Comparison of ENCODE assay signal across 13 mouse cellular contexts in genomic region chr8:93272686-93273085, GRCm38 (mm10). TPM values are rescaled to one million over a fixed set of nuclear protein-coding genes. Genes with fewer than 3 reads are reported as not detected.
DNase-seq lines count a peak whose midpoint lies in the region; ATAC-seq and TF ChIP-seq lines count a peak whose summit lies in the region.
"Had no signal": no experiment of that assay in that cellular context is flagged by ENCODE, and none has a peak within 500 bp of the region (broad histone marks: within the 10 kb centered on the region; RNA-seq: fewer than 3 reads in every experiment).

No protein-coding gene starts in this region.

- no peak overlapping the region for H3K27ac ChIP-seq in cerebellum, adult 2 months (ENCODE audit: insufficient read depth, low read length)
- H3K27ac ChIP-seq in layer of hippocampus, adult 2 months: peak overlapping the region; percentile 51; the same call in 1 of the 2 replicates
- H3K27ac ChIP-seq: heart, embryonic 15.5 days; limb, embryonic 12.5 days had no signal

- H3K27me3 ChIP-seq in cerebellum, adult 2 months (ENCODE audit: control insufficient read depth, insufficient read depth, low read length): no peaks in the 10 kb centered on the region
- H3K27me3 ChIP-seq: heart, embryonic 15.5 days; limb, embryonic 12.5 days had no signal

- peaks cover 4% of the 10 kb centered on the region for H3K4me1 ChIP-seq in cerebellum, adult 2 months (ENCODE audit: control insufficient read depth, insufficient read depth, low read length)
- H3K4me1 ChIP-seq: heart, embryonic 15.5 days; limb, embryonic 12.5 days had no signal

- DNase-seq in cerebellum, adult 2 months: peak; percentile 16 to 35
- DNase-seq in layer of hippocampus, adult 2 months (ENCODE audit: low spot score in 2 of 2): no peak
- DNase-seq in layer of hippocampus, adult 8-10 months (ENCODE audit: low spot score in 2 of 2): no peak
- peak; percentile 86 for DNase-seq in adrenal gland, adult 2 months
- DNase-seq in kidney, adult 9 months: peak; percentile 76
- DNase-seq in yolk sac, embryonic 10.5 days (ENCODE audit: low spot score): no peak
- no peak for DNase-seq in urinary bladder, postnatal 4 days (ENCODE audit: low spot score in 2 of 2)

- no peak for ATAC-seq in cerebellum, adult (ENCODE audit: insufficient number of reproducible peaks, low FRiP score, low TSS enrichment)

- no peak for TF ChIP-seq CTCF in cerebellum, adult 2 months (IDR thresholded peaks at IDR 0.05; ENCODE audit: borderline replicate concordance, insufficient read depth, low read depth, low read length)
- TF ChIP-seq CTCF in layer of hippocampus, adult 2 months (conservative IDR thresholded peaks at IDR 0.05): no peak

- no peak overlapping the region for H3K4me3 ChIP-seq in cerebellum, adult 2 months (replicated peaks; ENCODE audit: insufficient read depth, low read depth, low read length)
- no peak overlapping the region for H3K4me3 ChIP-seq in layer of hippocampus, adult 2 months
- H3K4me3 ChIP-seq: heart, embryonic 15.5 days; limb, embryonic 12.5 days had no signal

- TF ChIP-seq POLR2A in cerebellum, adult 2 months (IDR thresholded peaks at IDR 0.05; ENCODE audit: borderline replicate concordance, insufficient read depth, low read length): no peak

- 2% methylated on average over 4 of the region's 4 CpGs for WGBS in cerebellum, adult 2 months

RNA-seq across cellular contexts. Expression of gene Ces1f, which starts 6.9 kb away (rescaled TPM):
- polyA plus RNA-seq in cerebellum, adult 2 months (2012; rRNA removed): not detected in 2 replicates
- not detected for total RNA-seq in layer of hippocampus, adult 2 months (2021)
- total RNA-seq in layer of hippocampus, adult 8-10 months (2022): not detected
- total RNA-seq in adrenal gland, adult 2 months (2021): 10 to 100 TPM; 18.4 to 50.5 TPM
- polyA plus RNA-seq in adrenal gland, adult 2 months (2012; rRNA removed): 2.7 and 5.3 TPM in 2 replicates
- total RNA-seq: common myeloid progenitor, adult 5-6 weeks; megakaryocyte progenitor cell, adult 5-6 weeks had no signal
- polyA plus RNA-seq: forebrain, embryonic 11.5 days; limb, embryonic 12.5 days had no signal

RNA-seq across cellular contexts. Expression of gene Ces1e, which starts 43.3 kb away (rescaled TPM):
- not detected in 2 replicates for polyA plus RNA-seq in cerebellum, adult 2 months (2012; rRNA removed)
- not detected for total RNA-seq in layer of hippocampus, adult 2 months (2021)
- total RNA-seq in layer of hippocampus, adult 8-10 months (2022): not detected
- total RNA-seq in adrenal gland, adult 2 months (2021): under 1 TPM in 1 of 2 experiments, not detected in 1; 0.26 TPM
- polyA plus RNA-seq in adrenal gland, adult 2 months (2012; rRNA removed): not detected in 2 replicates
- total RNA-seq: common myeloid progenitor, adult 5-6 weeks; megakaryocyte progenitor cell, adult 5-6 weeks had no signal
- polyA plus RNA-seq: forebrain, embryonic 11.5 days; limb, embryonic 12.5 days had no signal

Comparison
In these comparisons a context has a peak if more than half of its experiments do, and no peak if none do; other contexts are left out.
1. DNase-seq: peak in cerebellum, adult 2 months (2 of 2), adrenal gland, adult 2 months (single experiment) and kidney, adult 9 months (single experiment); none in layer of hippocampus, adult 2 months (0 of 2), layer of hippocampus, adult 8-10 months (0 of 2), yolk sac, embryonic 10.5 days (single experiment) and urinary bladder, postnatal 4 days (0 of 2).
2. RNA of gene Ces1f, which starts 6.9 kb away (total RNA-seq): 18.4 to 50.5 TPM in adrenal gland, adult 2 months; not detected in layer of hippocampus, adult 2 months and not detected in layer of hippocampus, adult 8-10 months; every median in the first group is over 10 times any median in the second.